ENCODE assay signal across 8 mouse cellular contexts in genomic region chr15:102146882-102147281, GRCm38 (mm10). TPM values are rescaled to one million over a fixed set of nuclear protein-coding genes. Genes with fewer than 3 reads are reported as not detected.
A peak's percentile ranks its signal among the peaks of the same experiment; 100 is the strongest.
DNase-seq lines count a peak whose midpoint lies in the region; ATAC-seq and TF ChIP-seq lines count a peak whose summit lies in the region.

No protein-coding gene starts in this region.

- no peak overlapping the region for H3K9ac ChIP-seq in intestine, postnatal 0 days (ENCODE audit: low read depth, low read length)
- H3K9ac ChIP-seq in intestine, embryonic 16.5 days (ENCODE audit: low read depth, low read length) = no peak overlapping the region

- no peak for ATAC-seq in intestine, postnatal 0 days
- ATAC-seq in intestine, embryonic 16.5 days = no peak
- ATAC-seq in megakaryocyte-erythroid progenitor cell, adult 5-6 weeks (replicated peaks; ENCODE audit: low FRiP score, low TSS enrichment, poor library complexity, severe bottlenecking) = peak; percentile 51
- ATAC-seq in granulocyte monocyte progenitor cell, adult 5-6 weeks (replicated peaks; ENCODE audit: poor library complexity, severe bottlenecking) = no peak

- no peak overlapping the region for H3ac ChIP-seq in C2C12 (ENCODE audit: control insufficient read depth, insufficient read length, low read depth)

- H3K79me2 ChIP-seq in C2C12 (ENCODE audit: control insufficient read depth, insufficient read depth) = peaks cover 39% of the 10 kb centered on the region

- H3K27me3 ChIP-seq in intestine, postnatal 0 days (replicated peaks; ENCODE audit: control insufficient read depth, insufficient read depth, low read length) = 0 out of 2 replicates have a peak, but pooled peaks cover 6% of the 10 kb centered on the region
- H3K27me3 ChIP-seq in intestine, embryonic 16.5 days (replicated peaks; ENCODE audit: control insufficient read depth, insufficient read depth, low read length) = peaks cover 14% of the 10 kb centered on the region
- no peaks in the 10 kb centered on the region for H3K27me3 ChIP-seq in C2C12 (ENCODE audit: control insufficient read depth, insufficient read depth, insufficient read length)

- peak; percentile 38 for DNase-seq in Muller cell, postnatal 12 days (ENCODE audit: inconsistent ontology term)
- peak; percentile 67 to 75 for DNase-seq in cerebellum, postnatal 36 days
- DNase-seq in kidney, postnatal 14 days = peak; percentile 56

- H3K4me1 ChIP-seq in intestine, postnatal 0 days (replicated peaks; ENCODE audit: control insufficient read depth, insufficient read depth, low read length) = no peaks in the 10 kb centered on the region
- peaks cover 30% of the 10 kb centered on the region for H3K4me1 ChIP-seq in intestine, embryonic 16.5 days (ENCODE audit: control insufficient read depth, insufficient read depth, low read length)

- 3% methylated on average over 1 of the region's 1 CpGs for WGBS in intestine, postnatal 0 days
- WGBS in intestine, embryonic 16.5 days = 11% methylated on average over 1 of the region's 1 CpGs

- no peak overlapping the region for H3K27ac ChIP-seq in intestine, postnatal 0 days (ENCODE audit: low read depth, low read length)
- no peak overlapping the region for H3K27ac ChIP-seq in intestine, embryonic 16.5 days (ENCODE audit: low read length)

- TF ChIP-seq CTCF in intestine, postnatal 0 days (IDR thresholded peaks at IDR 0.05; ENCODE audit: low read depth) = peak; percentile 89
- peak; percentile 30 for TF ChIP-seq CTCF in C2C12 (IDR thresholded peaks at IDR 0.05; ENCODE audit: control insufficient read depth, insufficient read depth, insufficient read length)

- H3K9me3 ChIP-seq in intestine, postnatal 0 days (ENCODE audit: control insufficient read depth) = no peaks in the 10 kb centered on the region
- no peaks in the 10 kb centered on the region for H3K9me3 ChIP-seq in intestine, embryonic 16.5 days (ENCODE audit: control insufficient read depth, low read length)

- H3K4me2 ChIP-seq in intestine, postnatal 0 days (replicated peaks; ENCODE audit: low read depth) = no peak overlapping the region
- no peak overlapping the region for H3K4me2 ChIP-seq in intestine, embryonic 16.5 days (ENCODE audit: low read depth, low read length)

- H3K4me3 ChIP-seq in intestine, postnatal 0 days (ENCODE audit: low read depth, low read length) = no peak overlapping the region
- H3K4me3 ChIP-seq in intestine, embryonic 16.5 days (ENCODE audit: low read length) = no peak overlapping the region
- no peak overlapping the region for H3K4me3 ChIP-seq in C2C12 (ENCODE audit: insufficient read depth, poor library complexity, severe bottlenecking)

- no peaks in the 10 kb centered on the region for H3K79me3 ChIP-seq in C2C12 (ENCODE audit: low read depth)

- H3K36me3 ChIP-seq in intestine, postnatal 0 days (ENCODE audit: control insufficient read depth, insufficient read depth) = no peaks in the 10 kb centered on the region; the same call in 1 of the 2 replicates
- no peaks in the 10 kb centered on the region for H3K36me3 ChIP-seq in intestine, embryonic 16.5 days (ENCODE audit: control insufficient read depth, insufficient read depth, low read length)
- H3K36me3 ChIP-seq in C2C12 (ENCODE audit: control insufficient read depth, insufficient read depth) = peaks cover 17% of the 10 kb centered on the region

TF ChIP-seq in C2C12, 6 proteins besides CTCF, POLR2A, EP300 and RAD21:
- no peak for TF ChIP-seq FOSL1 (IDR thresholded peaks at IDR 0.05; ENCODE audit: insufficient read depth, low read length, poor library complexity, severe bottlenecking)
- no peak for TF ChIP-seq MAX (IDR thresholded peaks at IDR 0.05)
- TF ChIP-seq USF1 (IDR thresholded peaks at IDR 0.05; ENCODE audit: low read depth) = no peak
- TF ChIP-seq MYOD1 (IDR thresholded peaks at IDR 0.05; ENCODE audit: control insufficient read depth, insufficient read length, low read depth) = no peak

RNA-seq across cellular contexts. Expression of gene Igfbp6, which starts 2.7 kb away (rescaled TPM):
- polyA plus RNA-seq in intestine, postnatal 0 days (2015; fragmentation: Nextera tagmentation; extraction: Ambion mirVana) = 27.8 and 29.1 TPM in 2 replicates
- 11.8 and 11.9 TPM in 2 replicates for polyA plus RNA-seq in intestine, embryonic 16.5 days (2015; fragmentation: Nextera tagmentation; extraction: Ambion mirVana)
- 297 TPM for polyA plus RNA-seq in C2C12 (2012; fragmentation: generic; extraction: Trizol)
- not detected in 2 replicates for total RNA-seq in megakaryocyte-erythroid progenitor cell, adult 5-6 weeks (2014; fragmentation: Nextera tagmentation)
- total RNA-seq in megakaryocyte-erythroid progenitor cell, adult 5-6 weeks (2017) = not detected in 2 replicates
- not detected in 2 replicates for total RNA-seq in granulocyte monocyte progenitor cell, adult 5-6 weeks (2014; fragmentation: Nextera tagmentation)
- not detected in 2 replicates for total RNA-seq in granulocyte monocyte progenitor cell, adult 5-6 weeks (2017)

RNA-seq across cellular contexts. Expression of gene Soat2, which starts 3.4 kb away (rescaled TPM):
- polyA plus RNA-seq in intestine, postnatal 0 days (2015; fragmentation: Nextera tagmentation; extraction: Ambion mirVana) = 52.7 and 56.7 TPM in 2 replicates
- 25.0 and 31.2 TPM in 2 replicates for polyA plus RNA-seq in intestine, embryonic 16.5 days (2015; fragmentation: Nextera tagmentation; extraction: Ambion mirVana)
- 0.06 TPM for polyA plus RNA-seq in C2C12 (2012; fragmentation: generic; extraction: Trizol)
- total RNA-seq in megakaryocyte-erythroid progenitor cell, adult 5-6 weeks (2014; fragmentation: Nextera tagmentation) = 12.8 and 15.4 TPM in 2 replicates
- 8.9 and 11.2 TPM in 2 replicates for total RNA-seq in megakaryocyte-erythroid progenitor cell, adult 5-6 weeks (2017)
- 0.85 and 0.97 TPM in 2 replicates for total RNA-seq in granulocyte monocyte progenitor cell, adult 5-6 weeks (2014; fragmentation: Nextera tagmentation)
- total RNA-seq in granulocyte monocyte progenitor cell, adult 5-6 weeks (2017) = 0.15 and 0.56 TPM in 2 replicates

RNA-seq across cellular contexts. Expression of gene Spryd3, which starts 10.8 kb away (rescaled TPM):
- polyA plus RNA-seq in intestine, postnatal 0 days (2015; fragmentation: Nextera tagmentation; extraction: Ambion mirVana) = 26.3 and 26.7 TPM in 2 replicates
- polyA plus RNA-seq in intestine, embryonic 16.5 days (2015; fragmentation: Nextera tagmentation; extraction: Ambion mirVana) = 27.5 and 28.0 TPM in 2 replicates
- polyA plus RNA-seq in C2C12 (2012; fragmentation: generic; extraction: Trizol) = 47.1 TPM
- 19.6 and 21.5 TPM in 2 replicates for total RNA-seq in megakaryocyte-erythroid progenitor cell, adult 5-6 weeks (2014; fragmentation: Nextera tagmentation)
- total RNA-seq in megakaryocyte-erythroid progenitor cell, adult 5-6 weeks (2017) = 14.4 and 18.7 TPM in 2 replicates
- 10.9 and 12.6 TPM in 2 replicates for total RNA-seq in granulocyte monocyte progenitor cell, adult 5-6 weeks (2014; fragmentation: Nextera tagmentation)
- 13.2 and 24.2 TPM in 2 replicates for total RNA-seq in granulocyte monocyte progenitor cell, adult 5-6 weeks (2017)

RNA-seq across cellular contexts. Expression of gene Tns2, which starts 46.7 kb away (rescaled TPM):
- polyA plus RNA-seq in intestine, postnatal 0 days (2015; fragmentation: Nextera tagmentation; extraction: Ambion mirVana) = 11.7 and 15.0 TPM in 2 replicates
- polyA plus RNA-seq in intestine, embryonic 16.5 days (2015; fragmentation: Nextera tagmentation; extraction: Ambion mirVana) = 26.4 and 28.6 TPM in 2 replicates
- polyA plus RNA-seq in C2C12 (2012; fragmentation: generic; extraction: Trizol) = 67.8 TPM
- total RNA-seq in megakaryocyte-erythroid progenitor cell, adult 5-6 weeks (2014; fragmentation: Nextera tagmentation) = not detected in 2 replicates
- not detected in 2 replicates for total RNA-seq in megakaryocyte-erythroid progenitor cell, adult 5-6 weeks (2017)
- total RNA-seq in granulocyte monocyte progenitor cell, adult 5-6 weeks (2014; fragmentation: Nextera tagmentation) = 0.17 TPM in 1 of 2 replicates, not detected in the other
- not detected in 2 replicates for total RNA-seq in granulocyte monocyte progenitor cell, adult 5-6 weeks (2017)

RNA-seq across cellular contexts. Expression of gene Zfp740, which starts 56.2 kb away (rescaled TPM):
- polyA plus RNA-seq in intestine, postnatal 0 days (2015; fragmentation: Nextera tagmentation; extraction: Ambion mirVana) = 14.1 and 16.0 TPM in 2 replicates
- polyA plus RNA-seq in intestine, embryonic 16.5 days (2015; fragmentation: Nextera tagmentation; extraction: Ambion mirVana) = 33.6 and 35.3 TPM in 2 replicates
- 45.8 TPM for polyA plus RNA-seq in C2C12 (2012; fragmentation: generic; extraction: Trizol)
- 39.8 and 65.3 TPM in 2 replicates for total RNA-seq in megakaryocyte-erythroid progenitor cell, adult 5-6 weeks (2014; fragmentation: Nextera tagmentation)
- total RNA-seq in megakaryocyte-erythroid progenitor cell, adult 5-6 weeks (2017) = 33.0 and 39.0 TPM in 2 replicates
- 48.7 and 68.9 TPM in 2 replicates for total RNA-seq in granulocyte monocyte progenitor cell, adult 5-6 weeks (2014; fragmentation: Nextera tagmentation)
- total RNA-seq in granulocyte monocyte progenitor cell, adult 5-6 weeks (2017) = 23.8 and 27.8 TPM in 2 replicates

Comparison
In these comparisons a context has a peak if more than half of its experiments do, and no peak if none do; other contexts are left out.
1. RNA of gene Soat2, which starts 3.4 kb away (polyA plus RNA-seq): 52.7 to 56.7 TPM in intestine, postnatal 0 days and 25.0 to 31.2 TPM in intestine, embryonic 16.5 days; 0.06 TPM in C2C12 (single experiment); every median in the first group is over 10 times any median in the second.
2. Peak in every context shown above with its lines, with median percentiles within 50 percentile points of each other: DNase-seq.